Comparison of ENCODE assay signal across 23 mouse cellular contexts in genomic region chr16:33474381-33474780, GRCm38 (mm10). TPM values are rescaled to one million over a fixed set of nuclear protein-coding genes. Genes with fewer than 3 reads are reported as not detected.
"Had no signal": no experiment of that assay in that cellular context is flagged by ENCODE, and none has a peak within 500 bp of the region (broad histone marks: within the 10 kb centered on the region; RNA-seq: fewer than 3 reads in every experiment).

No protein-coding gene starts in this region.

- H3K4me3 ChIP-seq: midbrain, embryonic 10.5 days; midbrain, embryonic 12.5 days; myocyte; neural tube, embryonic 13.5 days; neural tube, embryonic 15.5 days; stomach, embryonic 15.5 days had no signal

- H3K4me1 ChIP-seq: midbrain, embryonic 10.5 days; midbrain, embryonic 12.5 days; neural tube, embryonic 13.5 days; neural tube, embryonic 15.5 days had no signal

- H3K27me3 ChIP-seq: midbrain, embryonic 12.5 days; neural tube, embryonic 13.5 days; neural tube, embryonic 15.5 days; stomach, embryonic 15.5 days had no signal

- H3K9me3 ChIP-seq: midbrain, embryonic 10.5 days; midbrain, embryonic 12.5 days; neural tube, embryonic 13.5 days; neural tube, embryonic 15.5 days; stomach, embryonic 15.5 days had no signal

- H3K9ac ChIP-seq: liver, embryonic 14.5 days; lung, embryonic 14.5 days; midbrain, embryonic 12.5 days; neural tube, embryonic 13.5 days; neural tube, embryonic 15.5 days; stomach, embryonic 15.5 days had no signal

- H3K27ac ChIP-seq: liver, embryonic 14.5 days; midbrain, embryonic 10.5 days; midbrain, embryonic 12.5 days; neural tube, embryonic 13.5 days; neural tube, embryonic 15.5 days; stomach, embryonic 15.5 days; stomach, postnatal 0 days had no signal

- DNase-seq: lung, adult 18-20 months; lung, embryonic 14.5 days; lung, postnatal 10 days; lung, postnatal 4 days; midbrain, embryonic 14.5 days; retina, postnatal 1 day; right cerebral cortex, adult 18-20 months; right cerebral cortex, postnatal 25 days; right cerebral cortex, postnatal 4 days; spleen, adult 18-20 months; thymus, adult 2 months; thymus, postnatal 25 days; thymus, postnatal 4 days had no signal

- ATAC-seq: midbrain, embryonic 16.5 days had no signal

RNA-seq across cellular contexts. Expression of gene Slc12a8, which starts 42.7 kb away (rescaled TPM):
- total RNA-seq: megakaryocyte-erythroid progenitor cell, adult 5-6 weeks had no signal
